Mouse (Mus musculus): ENCODE measurements around the gene Greb1.

DNA sequence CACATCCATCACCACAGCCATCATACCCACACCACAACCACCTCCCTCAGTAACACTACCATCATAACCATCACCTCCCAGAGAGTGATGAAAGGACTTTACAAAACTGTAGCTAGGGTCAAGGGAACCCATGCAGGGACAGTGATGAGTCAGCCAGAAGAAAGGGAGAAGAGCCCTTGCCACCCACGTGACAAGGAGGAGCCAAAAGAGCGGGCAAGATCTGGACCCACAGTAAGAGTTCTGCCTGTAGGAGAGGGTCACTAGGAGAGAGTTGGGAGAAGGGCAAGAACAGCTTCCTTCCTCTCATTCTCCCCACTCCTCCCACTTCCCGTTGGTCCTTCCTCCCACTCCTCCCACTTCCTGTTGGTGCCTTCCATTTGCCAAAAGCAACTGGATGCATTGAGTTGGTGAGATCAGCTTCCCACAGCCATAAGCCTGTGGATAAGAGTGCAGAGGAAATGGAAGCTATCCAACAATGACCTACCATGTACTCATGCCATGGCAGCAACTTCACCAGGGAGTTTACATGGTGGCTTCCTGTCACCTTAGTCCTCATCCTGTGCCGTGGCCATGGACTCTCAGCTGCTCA, 46.6 kb upstream of the Greb1 start:
- TF ChIP-seq CTCF (IDR thresholded peaks at IDR 0.05) = no peak
- 0 out of 2 replicates have a peak, but pooled peaks have one; percentile 41 for TF ChIP-seq EP300 (IDR thresholded peaks at IDR 0.05; ENCODE audit: insufficient read depth, low read depth, low read length)
- no peak for TF ChIP-seq POLR2A (IDR thresholded peaks at IDR 0.05; ENCODE audit: insufficient read depth, low read depth, low read length)
